Mouse (Mus musculus) myocyte (in vitro differentiated cells): ENCODE results near the gene Zfp995. TPM values are rescaled to one million over a fixed set of nuclear protein-coding genes. Genes with fewer than 3 reads are reported as not detected.
A peak's percentile ranks its signal among the peaks of the same experiment; 100 is the strongest.
"Not testable (repeated sequence)": the region's sequence is repeated elsewhere in the genome, so short reads cannot be mapped to it uniquely, and the experiment has no call there.

Experiments used
- H3K27me3 ChIP-seq: one replicate; pipeline ENCODE4 v1.6.1; 2011; ENCODE audit not compliant: control insufficient read depth, insufficient read depth, insufficient read length
- H3K36me3 ChIP-seq: one replicate; pipeline ENCODE4 v1.6.1; 2011; ENCODE audit not compliant: control insufficient read depth, insufficient read depth
- H3K4me2 ChIP-seq: one replicate; pipeline ENCODE4 v1.6.1; 2011; ENCODE audit warnings: low read depth, control low read depth
- H3K4me3 ChIP-seq: one replicate; pipeline ENCODE4 v1.5.1; 2011; ENCODE audit warnings: mild to moderate bottlenecking, control low read depth, moderate library complexity
- H3K79me2 ChIP-seq: one replicate; pipeline ENCODE4 v1.6.1; 2011; ENCODE audit not compliant: control insufficient read depth, insufficient read depth
- H3ac ChIP-seq: one replicate; pipeline ENCODE4 v1.6.1; 2011; ENCODE audit not compliant: control insufficient read depth, insufficient read length
- CEBPB ChIP-seq: IDR thresholded peaks from 2 replicates; pipeline ENCODE4 v1.6.1; 2011; ENCODE audit warnings: mild to moderate bottlenecking, moderate library complexity; ENCODE audit not compliant: poor library complexity, insufficient read depth, severe bottlenecking
- E2F4 ChIP-seq: IDR thresholded peaks from one replicate; pipeline ENCODE4 v1.6.1; 2011; ENCODE audit warnings: mild to moderate bottlenecking, control low read depth, moderate library complexity; ENCODE audit not compliant: insufficient read depth
- MAX ChIP-seq: IDR thresholded peaks from one replicate; pipeline ENCODE4 v1.6.1; 2011; ENCODE audit warnings: low read depth, mild to moderate bottlenecking, control low read depth
- MYOD1 ChIP-seq, 3 experiments: IDR thresholded peaks; one replicate each; pipeline ENCODE4 v1.6.1; 2011; ENCODE audit warnings: control low read depth in 2 of 3, low read depth in 2 of 3, mild to moderate bottlenecking in 2 of 3, moderate library complexity in 1 of 3; ENCODE audit not compliant: insufficient read length in 2 of 3, control insufficient read depth in 1 of 3
- MYOG ChIP-seq, 3 experiments: IDR thresholded peaks; one replicate each; pipeline ENCODE4 v1.6.1; 2011; ENCODE audit warnings: control low read depth in 2 of 3, low read depth in 2 of 3, mild to moderate bottlenecking in 2 of 3; ENCODE audit not compliant: insufficient read length in 2 of 3, control insufficient read depth in 1 of 3, insufficient read depth in 1 of 3
- POLR2A ChIP-seq: IDR thresholded peaks from one replicate; pipeline ENCODE4 v1.6.1; 2011; ENCODE audit warnings: low read depth, mild to moderate bottlenecking, control low read depth, moderate library complexity; ENCODE audit not compliant: insufficient read length
- POLR2AphosphoS2 ChIP-seq: IDR thresholded peaks from one replicate; pipeline ENCODE4 v1.6.1; 2011; ENCODE audit warnings: low read depth, control low read depth; ENCODE audit not compliant: insufficient read length
- REST ChIP-seq: IDR thresholded peaks from one replicate; pipeline ENCODE4 v1.6.1; 2011; ENCODE audit warnings: mild to moderate bottlenecking, control low read depth, moderate library complexity; ENCODE audit not compliant: insufficient read depth, insufficient read length
- SRF ChIP-seq: IDR thresholded peaks from one replicate; pipeline ENCODE4 v1.6.1; 2011; ENCODE audit warnings: low read depth; ENCODE audit not compliant: control insufficient read depth, insufficient read length
- TCF12 ChIP-seq: IDR thresholded peaks from one replicate; pipeline ENCODE4 v1.6.1; 2011; ENCODE audit warnings: mild to moderate bottlenecking, control low read depth; ENCODE audit not compliant: poor library complexity, insufficient read depth, severe bottlenecking
- TCF3 ChIP-seq: IDR thresholded peaks from one replicate; pipeline ENCODE4 v1.6.1; 2011; ENCODE audit warnings: low read depth, control low read depth; ENCODE audit not compliant: insufficient read length
- USF1 ChIP-seq: IDR thresholded peaks from one replicate; pipeline ENCODE4 v1.6.1; 2011; ENCODE audit warnings: low read depth, mild to moderate bottlenecking, control low read depth, moderate library complexity
- polyA plus RNA-seq: library from polyadenylated mRNA; unstranded; fragments of >200 nt; fragmentation: generic; extraction: Trizol; gene quantifications from one replicate; pipeline ENCODE4 v1.2.1, GENCODE M21; 2012; ENCODE audit warnings: missing spikeins

Gene Zfp995
- polyA plus RNA-seq: 0.37 TPM

DNA sequence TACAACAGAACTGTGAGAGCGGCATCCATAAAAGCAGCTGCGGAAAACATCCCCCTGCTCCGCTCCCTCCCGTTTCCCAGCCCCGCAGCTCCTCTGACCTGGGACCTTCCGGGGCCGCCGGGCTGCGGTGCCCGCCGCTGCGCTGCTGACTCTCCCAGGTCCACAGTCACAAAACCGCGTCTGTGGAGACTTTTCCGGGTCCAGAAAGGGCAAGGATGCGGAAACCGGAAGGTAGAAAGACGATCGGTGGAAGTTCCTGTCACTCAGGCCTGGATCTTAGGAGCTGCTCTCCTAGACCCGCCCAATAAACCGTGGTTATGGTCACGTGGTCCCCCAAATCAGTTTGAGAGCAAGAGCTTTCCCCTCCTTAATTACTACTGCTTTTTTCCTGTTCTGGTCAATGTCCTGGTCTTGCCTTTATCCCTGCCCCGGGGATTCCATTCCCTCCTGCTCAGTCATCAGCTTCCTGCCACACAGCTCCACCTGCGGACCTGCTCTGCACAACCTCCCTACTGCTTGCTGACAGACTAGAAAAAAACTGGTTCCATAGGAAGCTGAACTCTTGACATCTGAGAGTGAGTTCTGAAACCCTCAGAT is at the start of gene Zfp995:
Gene Zfp995, minus strand, starts transcription at position 471 of the 597 bp plus-strand sequence.
- H3K27me3 ChIP-seq, H3K36me3 ChIP-seq, H3ac ChIP-seq, H3K79me2 ChIP-seq: not testable (repeated sequence)
- H3K4me3 ChIP-seq: peak within 1 kb of the TSS; percentile 20
- peak within 1 kb of the TSS; percentile 60 for H3K4me2 ChIP-seq
- TF ChIP-seq USF1: peak; percentile 85

GRCm38 (mm10) chr17:21909039-21909438 is 687 bp downstream of the Zfp995 start:
- Histone ChIP-seq H3K27me3 (no peaks in the 10 kb centered on the region), H3ac (no peak overlapping the region), H3K79me2 (no peaks in the 10 kb centered on the region), H3K4me3 (peak overlapping the region; percentile 20), H3K36me3 (no peaks in the 10 kb centered on the region), H3K4me2 (peak overlapping the region; percentile 60)
- TF ChIP-seq USF1 (no peak), TCF3 (no peak), MAX (no peak), REST (no peak), POLR2AphosphoS2 (no peak), MYOG (IDR thresholded peaks at IDR 0.05; ENCODE audit: control insufficient read depth in 1 of 3, insufficient read depth in 1 of 3, insufficient read length in 2 of 3, low read depth in 2 of 3) (no peak), TCF12 (no peak), MYOD1 (IDR thresholded peaks at IDR 0.05; ENCODE audit: control insufficient read depth in 1 of 3, insufficient read length in 2 of 3, low read depth in 2 of 3) (no peak), E2F4 (no peak), POLR2A (no peak), SRF (no peak), CEBPB (no peak)

DNA sequence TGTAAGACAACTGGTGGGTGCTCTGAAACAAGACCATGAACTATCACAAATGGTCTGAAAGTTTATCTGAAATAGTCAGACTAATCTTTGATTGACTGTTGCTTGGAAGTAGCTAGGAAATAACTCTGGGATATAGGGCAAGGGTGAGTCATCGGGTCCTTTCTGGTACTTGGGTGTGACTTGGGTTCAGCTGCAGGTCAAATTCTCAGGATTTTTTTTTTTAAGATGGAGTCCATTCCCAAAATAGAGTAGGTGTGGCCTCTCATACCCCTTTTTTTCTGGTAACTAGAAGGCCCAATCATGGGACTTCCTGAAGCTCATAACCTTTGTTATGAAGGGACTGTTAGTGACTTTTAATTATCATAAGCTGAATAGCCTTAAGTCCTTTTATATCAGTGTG is 38.5 kb downstream of the Zfp995 start:
- no peak overlapping the region for H3K4me2 ChIP-seq
- H3K4me3 ChIP-seq: no peak overlapping the region
- H3ac ChIP-seq: no peak overlapping the region
- TF ChIP-seq TCF12 (no peak), MAX (no peak), MYOD1 (IDR thresholded peaks at IDR 0.05; ENCODE audit: control insufficient read depth in 1 of 3, insufficient read length in 2 of 3, low read depth in 2 of 3) (no peak), POLR2AphosphoS2 (no peak), TCF3 (no peak), CEBPB (no peak), MYOG (IDR thresholded peaks at IDR 0.05; ENCODE audit: control insufficient read depth in 1 of 3, insufficient read depth in 1 of 3, insufficient read length in 2 of 3, low read depth in 2 of 3) (no peak), POLR2A (no peak)
- no peaks in the 10 kb centered on the region for H3K27me3 ChIP-seq
- no peaks in the 10 kb centered on the region for H3K79me2 ChIP-seq
- no peaks in the 10 kb centered on the region for H3K36me3 ChIP-seq

GRCm38 (mm10) chr17:21846322-21846582 is 63.5 kb downstream of the Zfp995 start:
- H3K27me3 ChIP-seq, H3K4me3 ChIP-seq, H3K79me2 ChIP-seq, H3ac ChIP-seq, H3K4me2 ChIP-seq, H3K36me3 ChIP-seq: not testable (repeated sequence)

DNA sequence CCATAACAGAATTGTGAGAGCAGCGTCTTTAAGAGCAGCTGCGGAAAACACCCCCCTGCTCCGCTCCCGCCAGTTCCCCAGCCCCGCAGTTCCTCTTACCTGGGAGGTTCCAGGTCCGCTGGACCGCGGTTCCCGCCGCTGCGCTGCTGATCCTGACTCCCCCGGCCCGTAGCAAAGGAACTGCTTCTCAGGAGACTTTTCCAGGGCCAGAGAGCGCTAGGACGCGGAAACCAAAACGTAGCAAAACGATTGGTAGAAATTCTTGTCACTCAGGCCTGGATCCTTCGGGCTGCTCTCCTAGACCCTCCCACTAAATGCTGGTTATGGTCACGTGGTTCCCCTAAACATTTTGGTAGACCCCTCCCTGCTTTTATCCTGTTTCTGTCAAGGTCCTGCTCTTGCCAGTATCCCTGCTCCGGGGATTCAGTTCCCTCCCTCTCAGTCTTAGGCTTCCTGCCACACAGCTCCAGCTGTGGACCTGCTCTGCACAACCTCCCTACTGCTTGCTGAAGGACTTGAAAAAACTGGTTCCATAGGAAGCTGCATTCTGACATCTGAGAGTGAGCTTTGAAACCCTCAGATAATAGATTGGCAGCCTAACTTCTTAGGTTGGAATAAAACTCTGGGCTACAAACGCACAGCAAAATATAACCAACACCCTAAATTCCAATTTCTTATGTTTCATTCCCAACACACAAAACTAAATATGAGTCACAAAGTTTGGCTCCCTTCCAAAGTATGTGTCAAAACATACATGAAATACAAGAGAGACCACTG is 64.0 kb downstream of the Zfp995 start, which contains the start of gene Zfp820:
Gene Zfp820, minus strand, starts transcription at position 228 of the 777 bp plus-strand sequence.
- Histone ChIP-seq H3K27me3 (no peaks in the 10 kb centered on the region), H3K4me3 (peak within 1 kb of the TSS; percentile 17), H3K79me2 (no peaks in the 10 kb centered on the region), H3K36me3 (no peaks in the 10 kb centered on the region), H3K4me2 (peak within 1 kb of the TSS; percentile 58), H3ac (no peak within 1 kb of the TSS)
- peak; percentile 67 for TF ChIP-seq USF1
- no peak for TF ChIP-seq MYOD1 (IDR thresholded peaks at IDR 0.05; ENCODE audit: control insufficient read depth in 1 of 3, insufficient read length in 2 of 3, low read depth in 2 of 3)

DNA sequence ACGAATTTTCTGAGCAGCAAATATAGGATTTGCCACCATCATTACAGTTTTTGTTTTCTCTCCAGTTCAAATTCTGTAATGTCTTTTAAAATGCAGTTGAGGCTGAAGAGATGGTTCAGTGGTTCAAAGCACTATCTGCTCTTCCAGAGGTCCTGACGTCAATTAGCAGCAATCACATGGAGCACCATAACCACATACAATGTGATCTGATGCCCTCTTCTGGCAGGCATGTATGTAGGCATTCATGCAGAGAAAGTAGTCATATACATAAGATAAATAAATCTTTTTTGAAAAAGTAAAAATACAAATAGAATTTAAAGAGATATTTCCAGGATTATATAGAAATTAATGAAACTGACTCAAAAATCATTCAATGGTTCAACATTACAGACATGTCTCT is 71.2 kb downstream of the Zfp995 start:
- no peaks in the 10 kb centered on the region for H3K36me3 ChIP-seq
- no peak overlapping the region for H3K4me2 ChIP-seq
- no peaks in the 10 kb centered on the region for H3K79me2 ChIP-seq
- H3K4me3 ChIP-seq: no peak overlapping the region
- no peak overlapping the region for H3ac ChIP-seq
- no peaks in the 10 kb centered on the region for H3K27me3 ChIP-seq
- TF ChIP-seq TCF3: no peak
- no peak for TF ChIP-seq TCF12
- TF ChIP-seq E2F4: no peak
- TF ChIP-seq CEBPB: no peak
- no peak for TF ChIP-seq USF1
- no peak for TF ChIP-seq SRF

Other genes with a start within 250 kb of the Zfp995 start
- not detected for gene Gm10226, start 218.1 kb downstream of the Zfp995 start, polyA plus RNA-seq
- 0.76 TPM for gene Zfp760, start 202.2 kb downstream of the Zfp995 start, polyA plus RNA-seq
- 0.54 TPM for gene Zfp229, start 179.1 kb downstream of the Zfp995 start, polyA plus RNA-seq
- 0.25 TPM for gene Zfp820, start 64.2 kb downstream of the Zfp995 start, polyA plus RNA-seq
- gene Zfp942, start 52.5 kb upstream of the Zfp995 start, polyA plus RNA-seq: 1.7 TPM
- 2.8 TPM for gene Zfp943, start 52.6 kb upstream of the Zfp995 start, polyA plus RNA-seq